Mouse (Mus musculus) kidney, adult 2 months (tissue): ENCODE data around the gene Prrt1. TPM values are rescaled to one million over a fixed set of nuclear protein-coding genes. Genes with fewer than 3 reads are reported as not detected.

ENCODE experiments used
- DNase-seq: peaks from one replicate; pipeline ENCODE4 v3.0.0; 2021
- H3K27ac ChIP-seq: fragments of 200-500 bp; 2 replicates; pipeline ENCODE4 v1.5.1; 2012; ENCODE audit warnings: low read depth, low read length, control low read depth, inconsistent platforms; ENCODE audit not compliant: insufficient read depth
- H3K27me3 ChIP-seq: fragments of 200-500 bp; replicated peaks from 2 replicates; pipeline ENCODE4 v1.6.1; 2012; ENCODE audit warnings: mild to moderate bottlenecking, moderate library complexity, low read length, inconsistent platforms; ENCODE audit not compliant: control insufficient read depth, insufficient read depth
- H3K36me3 ChIP-seq: fragments of 200-500 bp; 2 replicates; pipeline ENCODE4 v1.6.1; 2012; ENCODE audit warnings: mild to moderate bottlenecking, moderate library complexity, low read length, inconsistent platforms; ENCODE audit not compliant: control insufficient read depth, insufficient read depth
- H3K4me1 ChIP-seq: fragments of 200-500 bp; 2 replicates; pipeline ENCODE4 v1.6.1; 2011; ENCODE audit warnings: low read length; ENCODE audit not compliant: control insufficient read depth, insufficient read depth
- H3K4me3 ChIP-seq: fragments of 200-500 bp; 2 replicates; pipeline ENCODE4 v1.5.1; 2011; ENCODE audit warnings: mild to moderate bottlenecking, low read depth, low read length, control low read depth; ENCODE audit not compliant: insufficient read depth
- CTCF ChIP-seq: fragments of 200-500 bp; conservative IDR thresholded peaks from 2 replicates; pipeline ENCODE4 v1.5.1; 2011; ENCODE audit warnings: low read depth, mild to moderate bottlenecking, control low read depth, low read length, moderate library complexity, mixed read lengths; ENCODE audit not compliant: insufficient read depth, insufficient read length
- POLR2A ChIP-seq: fragments of 200-500 bp; IDR thresholded peaks from one replicate; pipeline ENCODE4 v1.6.1; 2011; ENCODE audit warnings: low read depth, low read length, control low read depth
- WGBS: fragments of 180-500 bp; shearing (Covaris S2); methylation state at CpG from one replicate; pipeline ENCODE4 v1.1.7; 2018; 5-methylcytosine and 5-hydroxymethylcytosine counted together
- polyA plus RNA-seq: library from polyadenylated mRNA; depleted of rRNA; stranded (reverse); fragments of >200 nt; gene quantifications from 2 replicates; pipeline ENCODE4 v1.2.3, GENCODE M21; 2012; rRNA removed

Gene Prrt1
- 2.7 and 3.2 TPM in 2 replicates for polyA plus RNA-seq

GRCm38 (mm10) chr17:34629221-34629751 is at the start of gene Prrt1:
Gene Prrt1 (plus strand): TSS chr17:34629533.
- Histone ChIP-seq H3K36me3 (peaks cover 2% of the 10 kb centered on the region; the same call in 1 of the 2 replicates), H3K27me3 (no peaks in the 10 kb centered on the region), H3K4me3 (peak within 1 kb of the TSS; percentile 81), H3K27ac (peak within 1 kb of the TSS; percentile 99), H3K4me1 (peaks cover 15% of the 10 kb centered on the region)
- TF ChIP-seq CTCF (no peak), POLR2A (no peak)
- DNase-seq: no peak
- 25% methylated on average over 16 of the region's 16 CpGs for WGBS

- no peak for DNase-seq
- Histone ChIP-seq H3K4me1 (no peaks in the 10 kb centered on the region), H3K27ac (no peak overlapping the region), H3K36me3 (no peaks in the 10 kb centered on the region), H3K4me3 (no peak overlapping the region), H3K27me3 (no peaks in the 10 kb centered on the region)
- WGBS: 91% methylated on average over 12 of the region's 12 CpGs
- no peak for TF ChIP-seq CTCF
- no peak for TF ChIP-seq POLR2A
Observed at GRCm38 (mm10) chr17:34582528-34582927, 46.8 kb upstream of the Prrt1 start.

DNA sequence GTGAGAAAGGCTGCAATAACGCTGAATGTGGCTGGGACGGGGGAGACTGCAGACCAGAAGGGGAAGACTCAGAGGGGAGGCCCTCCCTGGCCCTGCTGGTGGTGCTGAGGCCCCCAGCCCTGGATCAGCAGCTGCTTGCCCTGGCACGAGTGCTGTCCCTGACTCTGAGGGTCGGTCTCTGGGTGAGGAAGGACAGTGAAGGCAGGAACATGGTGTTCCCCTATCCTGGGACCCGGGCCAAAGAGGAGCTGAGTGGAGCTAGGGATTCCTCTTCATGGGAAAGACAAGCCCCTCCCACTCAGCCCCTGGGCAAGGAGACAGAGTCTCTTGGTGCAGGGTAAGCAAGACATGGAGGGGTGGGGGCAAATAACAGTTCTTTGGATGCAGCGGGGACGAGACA is 45.9 kb upstream of the Prrt1 start:
- Histone ChIP-seq H3K27ac (no peak overlapping the region), H3K36me3 (no peaks in the 10 kb centered on the region), H3K4me3 (no peak overlapping the region), H3K4me1 (peaks cover 5% of the 10 kb centered on the region; the same call in 1 of the 2 replicates), H3K27me3 (no peaks in the 10 kb centered on the region)
- DNase-seq: no peak
- TF ChIP-seq CTCF: no peak
- TF ChIP-seq POLR2A: no peak
- WGBS: 57% methylated on average over 7 of the region's 7 CpGs

GRCm38 (mm10) chr17:34583819-34584218 is 45.5 kb upstream of the Prrt1 start:
- Histone ChIP-seq H3K36me3 (no peaks in the 10 kb centered on the region), H3K4me1 (peaks cover 5% of the 10 kb centered on the region; the same call in 1 of the 2 replicates), H3K27ac (no peak overlapping the region), H3K4me3 (no peak overlapping the region), H3K27me3 (no peaks in the 10 kb centered on the region)
- TF ChIP-seq POLR2A (no peak), CTCF (no peak)
- DNase-seq: no peak
- WGBS: 90% methylated on average over 8 of the region's 8 CpGs

DNA sequence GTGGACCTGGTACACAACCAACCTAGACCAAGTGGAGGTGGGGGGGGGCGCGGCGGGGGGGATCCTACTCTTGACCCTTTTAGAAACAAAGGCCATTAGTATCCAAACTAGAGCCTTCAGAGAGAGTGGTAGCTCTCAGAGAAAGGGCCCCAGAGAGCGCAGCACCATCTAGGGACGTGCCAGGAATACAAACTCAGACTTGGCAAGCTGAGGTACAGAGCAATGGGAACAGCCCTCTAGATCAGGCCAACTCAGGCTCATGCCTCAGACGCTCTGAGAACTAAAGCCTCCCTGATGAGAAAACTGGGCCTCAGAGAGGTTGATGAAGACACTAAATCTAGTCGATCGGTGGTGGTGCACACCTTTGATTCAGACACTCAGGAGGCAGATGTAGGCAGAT is 44.2 kb upstream of the Prrt1 start:
- WGBS: 92% methylated on average over 8 of the region's 8 CpGs
- Histone ChIP-seq H3K4me1 (peaks cover 5% of the 10 kb centered on the region; the same call in 1 of the 2 replicates), H3K27me3 (no peaks in the 10 kb centered on the region), H3K27ac (no peak overlapping the region), H3K4me3 (no peak overlapping the region), H3K36me3 (no peaks in the 10 kb centered on the region)
- TF ChIP-seq CTCF (no peak), POLR2A (no peak)
- DNase-seq: no peak

- peaks cover 9% of the 10 kb centered on the region; the same call in 1 of the 2 replicates for H3K4me1 ChIP-seq
Observed at GRCm38 (mm10) chr17:34585877-34586771, 43.2 kb upstream of the Prrt1 start.

More at GRCm38 (mm10) chr17:34585877-34586771, 43.2 kb upstream of the Prrt1 start:
- no peak for DNase-seq
- no peaks in the 10 kb centered on the region for H3K27me3 ChIP-seq
- 41% methylated on average over 32 of the region's 32 CpGs for WGBS
- H3K36me3 ChIP-seq: no peaks in the 10 kb centered on the region
- peak overlapping the region; percentile 69; the same call in 1 of the 2 replicates for H3K4me3 ChIP-seq
- H3K27ac ChIP-seq: no peak overlapping the region
- TF ChIP-seq CTCF (no peak), POLR2A (no peak)
